Mouse (Mus musculus) forebrain, embryonic 13.5 days (tissue): ENCODE data around the gene Rhox2b. TPM values are rescaled to one million over a fixed set of nuclear protein-coding genes. Genes with fewer than 3 reads are reported as not detected.
"Not testable (repeated sequence)": the region's sequence is repeated elsewhere in the genome, so short reads cannot be mapped to it uniquely, and the experiment has no call there.

Source experiments
- ATAC-seq: fragments of 200-750 bp; cut with Nextera tagmentation; 2 replicates; pipeline ENCODE4 v1.8.0; 2017
- H3K27ac ChIP-seq: fragments of 300-500 bp; sonication (generic); 2 replicates; pipeline ENCODE4 v1.5.1; 2015; ENCODE audit warnings: inconsistent platforms, mild to moderate bottlenecking, moderate library complexity
- H3K27me3 ChIP-seq: fragments of 300-500 bp; sonication (generic); 2 replicates; pipeline ENCODE4 v1.6.1; 2015; ENCODE audit warnings: mild to moderate bottlenecking, inconsistent platforms
- H3K36me3 ChIP-seq: fragments of 300-500 bp; sonication (generic); 2 replicates; pipeline ENCODE4 v1.6.1; 2015; ENCODE audit warnings: mild to moderate bottlenecking, inconsistent platforms; ENCODE audit not compliant: poor library complexity, severe bottlenecking
- H3K4me1 ChIP-seq: fragments of 300-500 bp; sonication (generic); 2 replicates; pipeline ENCODE4 v1.6.1; 2015; ENCODE audit warnings: inconsistent platforms
- H3K4me2 ChIP-seq: fragments of 300-500 bp; sonication (generic); 2 replicates; pipeline ENCODE4 v1.6.1; 2015; ENCODE audit warnings: inconsistent platforms, mild to moderate bottlenecking, moderate library complexity
- H3K4me3 ChIP-seq: fragments of 300-500 bp; sonication (generic); 2 replicates; pipeline ENCODE4 v1.5.1; 2015; ENCODE audit warnings: mild to moderate bottlenecking, inconsistent platforms
- H3K9ac ChIP-seq: fragments of 300-500 bp; sonication (generic); 2 replicates; pipeline ENCODE4 v1.6.1; 2015; ENCODE audit warnings: mild to moderate bottlenecking, inconsistent platforms
- H3K9me3 ChIP-seq: fragments of 300-500 bp; sonication (generic); replicated peaks from 2 replicates; pipeline ENCODE4 v1.6.1; 2016; ENCODE audit warnings: inconsistent platforms
- WGBS: fragments of 180-500 bp; shearing (Covaris S2); methylation state at CpG from one replicate; pipeline ENCODE4 v1.1.7; 2015; 5-methylcytosine and 5-hydroxymethylcytosine counted together
- polyA plus RNA-seq: library from polyadenylated mRNA; unstranded; fragments of >200 nt; fragmentation: Nextera tagmentation; extraction: Ambion mirVana; gene quantifications from 2 replicates; pipeline ENCODE4 v1.2.1, GENCODE M21; 2015

Gene Rhox2b
- not detected in 2 replicates for polyA plus RNA-seq

DNA sequence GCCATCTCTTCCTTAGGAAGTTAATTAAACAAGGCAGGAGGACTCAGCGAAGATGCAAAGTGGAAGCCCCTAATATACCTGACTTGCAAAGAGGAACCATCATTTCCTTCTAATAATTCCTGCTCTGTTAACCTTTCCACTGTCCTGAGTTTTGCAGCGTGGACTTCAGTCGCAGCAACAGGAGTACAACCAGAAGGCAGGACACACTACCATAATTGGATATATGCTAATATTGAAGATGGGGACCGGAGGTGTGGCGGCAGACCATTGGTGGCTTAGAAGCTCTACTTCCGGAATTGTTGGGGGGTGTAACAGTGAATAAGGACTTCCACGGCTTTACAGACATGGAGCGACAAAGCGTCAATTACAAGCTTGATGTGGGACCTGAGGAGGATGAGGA, at the start of gene Rhox2b:
Gene Rhox2b, plus strand, starts transcription at position 301 of the 400 bp plus-strand sequence.
- not testable (repeated sequence) for ATAC-seq, H3K36me3 ChIP-seq, H3K9ac ChIP-seq, H3K4me3 ChIP-seq, H3K4me1 ChIP-seq, H3K27me3 ChIP-seq, H3K9me3 ChIP-seq, H3K4me2 ChIP-seq, H3K27ac ChIP-seq
- no CpG with 5 or more reads among the region's 9 CpGs for WGBS

DNA sequence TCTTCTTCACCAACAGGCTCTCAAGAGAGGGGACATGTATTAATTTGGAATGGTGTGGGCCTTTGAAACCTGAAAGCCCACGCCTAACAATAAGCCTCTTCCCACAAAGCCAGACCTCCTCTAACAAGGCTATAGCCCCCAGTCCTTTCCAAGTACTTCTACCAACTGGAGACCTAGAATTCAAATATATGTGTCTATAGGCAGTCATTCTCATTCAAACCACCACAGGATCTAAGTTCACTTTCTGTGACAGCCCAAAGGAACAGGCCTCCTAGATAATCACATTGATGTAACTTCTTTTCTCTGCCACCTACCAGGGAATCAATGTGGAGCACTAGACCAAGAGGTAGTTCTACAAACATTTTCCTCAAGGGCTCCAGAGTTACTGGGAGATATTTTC, 32.1 kb upstream of the Rhox2b start, which contains the start of gene Rhox3a2:
Gene Rhox3a2, plus strand, starts transcription at position 301 of the 400 bp plus-strand sequence.
- not testable (repeated sequence) for ATAC-seq, H3K4me3 ChIP-seq, H3K27me3 ChIP-seq, H3K9ac ChIP-seq, H3K27ac ChIP-seq, H3K4me1 ChIP-seq, H3K4me2 ChIP-seq, H3K9me3 ChIP-seq, H3K36me3 ChIP-seq
- WGBS: no CpG with 5 or more reads among the region's 1 CpGs

DNA sequence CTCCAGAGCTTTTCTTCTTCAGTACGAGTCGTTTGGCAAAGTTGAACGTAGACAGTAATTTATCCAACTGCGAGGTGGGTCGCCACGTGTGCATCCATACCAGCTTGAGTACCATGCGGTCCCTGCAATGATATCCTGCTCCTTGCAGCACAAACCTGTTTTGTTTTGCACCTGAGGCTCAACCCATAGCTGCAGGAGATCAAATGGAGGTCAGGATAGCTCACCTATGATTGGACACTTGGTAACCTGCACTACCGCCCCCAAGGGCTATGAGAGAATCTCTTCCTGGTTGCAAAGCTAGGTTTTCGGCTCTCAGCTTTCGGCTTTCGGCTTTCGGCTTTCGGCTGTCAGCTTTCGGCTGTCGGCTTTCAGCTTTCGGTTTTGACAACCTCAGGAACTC, 21.3 kb upstream of the Rhox2b start, which contains the start of gene Rhox4a2:
Gene Rhox4a2, plus strand, starts transcription at position 301 of the 400 bp plus-strand sequence.
- H3K27me3 ChIP-seq, H3K4me1 ChIP-seq, H3K4me2 ChIP-seq, H3K27ac ChIP-seq, H3K9me3 ChIP-seq, H3K36me3 ChIP-seq, ATAC-seq, H3K9ac ChIP-seq, H3K4me3 ChIP-seq: not testable (repeated sequence)
- WGBS: 96% methylated on average over 9 of the region's 16 CpGs

DNA sequence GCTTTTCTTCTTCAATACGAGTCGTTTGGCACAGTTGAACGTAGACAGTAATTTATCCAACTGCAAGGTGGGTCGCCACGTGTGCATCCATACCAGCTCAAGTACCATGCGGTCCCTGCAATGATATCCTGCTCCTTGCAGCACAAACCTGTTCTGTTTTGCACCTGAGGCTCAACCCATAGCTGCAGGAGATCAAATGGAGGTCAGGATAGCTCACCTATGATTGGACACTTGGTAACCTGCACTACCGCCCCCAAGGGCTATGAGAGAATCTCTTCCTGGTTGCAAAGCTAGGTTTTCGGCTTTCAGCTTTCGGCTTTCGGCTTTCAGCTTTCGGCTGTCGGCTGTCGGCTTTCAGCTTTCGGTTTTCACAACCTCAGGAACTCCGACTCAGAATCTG, 20.3 kb downstream of the Rhox2b start, which contains the start of gene Rhox4b:
Gene Rhox4b, plus strand, starts transcription at position 301 of the 400 bp plus-strand sequence.
- H3K36me3 ChIP-seq, H3K9me3 ChIP-seq, H3K27me3 ChIP-seq, ATAC-seq, H3K27ac ChIP-seq, H3K9ac ChIP-seq, H3K4me1 ChIP-seq, H3K4me3 ChIP-seq, H3K4me2 ChIP-seq: not testable (repeated sequence)
- 89% methylated on average over 15 of the region's 15 CpGs for WGBS

DNA sequence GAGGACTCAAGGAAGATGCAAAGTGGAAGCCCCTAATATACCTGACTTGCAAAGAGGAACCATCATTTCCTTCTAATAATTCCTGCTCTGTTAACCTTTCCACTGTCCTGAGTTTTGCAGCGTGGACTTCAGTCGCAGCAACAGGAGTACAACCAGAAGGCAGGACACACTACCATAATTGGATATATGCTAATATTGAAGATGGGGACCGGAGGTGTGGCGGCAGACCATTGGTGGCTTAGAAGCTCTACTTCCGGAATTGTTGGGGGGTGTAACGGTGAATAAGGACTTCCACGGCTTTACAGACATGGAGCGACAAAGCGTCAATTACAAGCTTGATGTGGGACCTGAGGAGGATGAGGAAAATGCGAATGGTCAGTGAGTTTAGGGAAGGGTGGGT, 41.5 kb downstream of the Rhox2b start, which contains the start of gene Rhox2c:
Gene Rhox2c, plus strand, starts transcription at position 301 of the 400 bp plus-strand sequence.
- H3K4me3 ChIP-seq: not testable (repeated sequence)
- WGBS: 99% methylated on average over 8 of the region's 10 CpGs

DNA sequence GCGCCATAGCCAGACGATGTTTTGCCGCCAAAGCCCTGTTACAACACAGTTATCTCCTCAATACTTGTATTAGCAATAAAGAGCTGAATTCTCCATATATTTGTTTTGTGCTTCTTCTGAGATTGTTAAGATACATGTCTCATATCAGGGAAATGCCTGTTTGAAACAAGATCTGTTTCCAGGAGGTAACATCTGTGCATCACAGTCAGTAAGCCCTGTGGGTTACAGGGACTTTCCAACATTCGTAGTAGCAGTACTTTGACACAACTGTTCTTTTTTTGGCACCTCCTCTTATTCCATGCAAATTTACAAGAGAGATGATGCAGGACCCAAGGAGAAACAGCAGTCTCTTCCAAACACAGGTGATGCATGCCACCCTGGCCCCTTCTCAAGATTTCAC, 46.4 kb downstream of the Rhox2b start, which contains the start of gene Rhox3c:
Gene Rhox3c, plus strand, starts transcription at position 301 of the 400 bp plus-strand sequence.
- H3K4me3 ChIP-seq, H3K36me3 ChIP-seq, H3K27me3 ChIP-seq, H3K4me2 ChIP-seq, H3K9ac ChIP-seq, H3K27ac ChIP-seq, H3K4me1 ChIP-seq, ATAC-seq, H3K9me3 ChIP-seq: not testable (repeated sequence)
- 97% methylated on average over 3 of the region's 4 CpGs for WGBS

More for the DNA sequence above, 41.5 kb downstream of the Rhox2b start, which contains the start of gene Rhox2c:
- H3K4me2 ChIP-seq, H3K27me3 ChIP-seq, H3K36me3 ChIP-seq, H3K9me3 ChIP-seq, H3K4me1 ChIP-seq, H3K27ac ChIP-seq, ATAC-seq, H3K9ac ChIP-seq: not testable (repeated sequence)

Other genes with a start within 250 kb of the Rhox2b start
- 0.13 and 0.27 TPM in 2 replicates for gene Akap14, start 243.2 kb upstream of the Rhox2b start, polyA plus RNA-seq
- 499 and 510 TPM in 2 replicates for gene Ndufa1, start 220.9 kb upstream of the Rhox2b start, polyA plus RNA-seq
- gene Rnf113a1, start 220.8 kb upstream of the Rhox2b start, polyA plus RNA-seq: 13.6 and 14.4 TPM in 2 replicates
- gene Gm9, start 201.0 kb upstream of the Rhox2b start, polyA plus RNA-seq: not detected in 2 replicates
- gene Rhox1, start 189.8 kb upstream of the Rhox2b start, polyA plus RNA-seq: not detected in 2 replicates
- not detected in 2 replicates for gene Rhox2a, start 167.1 kb upstream of the Rhox2b start, polyA plus RNA-seq
- not detected in 2 replicates for gene Rhox3a, start 162.1 kb upstream of the Rhox2b start, polyA plus RNA-seq
- not detected in 2 replicates for gene Rhox4a, start 146.7 kb upstream of the Rhox2b start, polyA plus RNA-seq
- gene Rhox3a2, start 32.0 kb upstream of the Rhox2b start, polyA plus RNA-seq: not detected in 2 replicates
- not detected in 2 replicates for gene Rhox4a2, start 21.2 kb upstream of the Rhox2b start, polyA plus RNA-seq
- not detected in 2 replicates for gene Rhox4b, start 20.4 kb downstream of the Rhox2b start, polyA plus RNA-seq
- not detected in 2 replicates for gene Rhox2c, start 41.6 kb downstream of the Rhox2b start, polyA plus RNA-seq
- gene Rhox3c, start 46.5 kb downstream of the Rhox2b start, polyA plus RNA-seq: not detected in 2 replicates
- gene Rhox4c, start 68.3 kb downstream of the Rhox2b start, polyA plus RNA-seq: not detected in 2 replicates
- gene Rhox2d, start 81.4 kb downstream of the Rhox2b start, polyA plus RNA-seq: not detected in 2 replicates
- gene Rhox4d, start 102.3 kb downstream of the Rhox2b start, polyA plus RNA-seq: not detected in 2 replicates
- not detected in 2 replicates for gene Rhox2e, start 118.4 kb downstream of the Rhox2b start, polyA plus RNA-seq
- gene Rhox3e, start 130.0 kb downstream of the Rhox2b start, polyA plus RNA-seq: not detected in 2 replicates
- gene Rhox4e, start 145.3 kb downstream of the Rhox2b start, polyA plus RNA-seq: not detected in 2 replicates
- not detected in 2 replicates for gene Rhox2f, start 159.3 kb downstream of the Rhox2b start, polyA plus RNA-seq
- not detected in 2 replicates for gene Rhox3f, start 168.9 kb downstream of the Rhox2b start, polyA plus RNA-seq
- not detected in 2 replicates for gene Rhox4f, start 195.6 kb downstream of the Rhox2b start, polyA plus RNA-seq
- not detected in 2 replicates for gene Rhox3g, start 216.5 kb downstream of the Rhox2b start, polyA plus RNA-seq
- not detected in 2 replicates for gene Rhox2g, start 231.4 kb downstream of the Rhox2b start, polyA plus RNA-seq
- gene Rhox4g, start 239.3 kb downstream of the Rhox2b start, polyA plus RNA-seq: not detected in 2 replicates